Mouse (Mus musculus): Measurements from ENCODE around the gene BC055324.
A peak's percentile ranks its signal among the peaks of the same experiment; 100 is the strongest.

Gene BC055324

GRCm38 (mm10) chr1:163953396-163953795 lies 41.2 kb downstream of the BC055324 start:
- DNase-seq (ENCODE audit: low read depth) = no peak

GRCm38 (mm10) chr1:163942056-163942455 lies 52.5 kb downstream of the BC055324 start:
- no peak for DNase-seq (ENCODE audit: low read depth)

- DNase-seq (ENCODE audit: low read depth) = no peak
Measured at GRCm38 (mm10) chr1:163934591-163934990, 60.0 kb downstream of the BC055324 start.

GRCm38 (mm10) chr1:163931801-163932200 lies 62.8 kb downstream of the BC055324 start:
- DNase-seq (ENCODE audit: low read depth) = no peak

GRCm38 (mm10) chr1:163930458-163930794 lies 64.2 kb downstream of the BC055324 start:
- peak; percentile 67 for DNase-seq (ENCODE audit: low read depth)

- peak; percentile 96 for DNase-seq (ENCODE audit: low read depth)
Measured at GRCm38 (mm10) chr1:163929636-163930457, 64.7 kb downstream of the BC055324 start.

GRCm38 (mm10) chr1:163928846-163929245 lies 65.8 kb downstream of the BC055324 start, which contains the start of gene Scyl3:
Gene Scyl3 (plus strand): TSS chr1:163929100.
- DNase-seq (ENCODE audit: low read depth) = peak; percentile 22

GRCm38 (mm10) chr1:163924093-163924492 lies 70.5 kb downstream of the BC055324 start:
- no peak for DNase-seq (ENCODE audit: low read depth)

GRCm38 (mm10) chr1:163917349-163918160 lies 77.0 kb downstream of the BC055324 start:
- DNase-seq (ENCODE audit: low read depth) = no peak

- no peak for DNase-seq (ENCODE audit: low read depth)
Measured at GRCm38 (mm10) chr1:163911981-163912380, 82.6 kb downstream of the BC055324 start.

GRCm38 (mm10) chr1:163910785-163911184 lies 83.8 kb downstream of the BC055324 start:
- no peak for DNase-seq (ENCODE audit: low read depth)

- peak; percentile 75 for DNase-seq (ENCODE audit: low read depth)
Measured at GRCm38 (mm10) chr1:163910343-163910742, 84.3 kb downstream of the BC055324 start.

- no peak for DNase-seq (ENCODE audit: low read depth)
Measured at GRCm38 (mm10) chr1:163908389-163908788, 86.2 kb downstream of the BC055324 start.

- DNase-seq (ENCODE audit: low read depth) = no peak
Measured at GRCm38 (mm10) chr1:163907007-163907811, 87.4 kb downstream of the BC055324 start.

- no peak for DNase-seq (ENCODE audit: low read depth)
Measured at GRCm38 (mm10) chr1:163903411-163903810, 91.2 kb downstream of the BC055324 start.

GRCm38 (mm10) chr1:163900168-163900567 lies 94.4 kb downstream of the BC055324 start:
- DNase-seq (ENCODE audit: low read depth) = no peak

GRCm38 (mm10) chr1:163899575-163899974 lies 95.0 kb downstream of the BC055324 start:
- DNase-seq (ENCODE audit: low read depth) = no peak

GRCm38 (mm10) chr1:163898291-163898764 lies 96.3 kb downstream of the BC055324 start:
- peak; percentile 31 for DNase-seq (ENCODE audit: low read depth)
